Mouse (Mus musculus) kidney, postnatal 25 days (tissue): ENCODE data around the gene Fam214b.

Source experiments
- DNase-seq, 2 experiments: peaks; one replicate each; pipeline ENCODE4 v3.0.0; 2021; ENCODE audit warnings: mixed read lengths in 2 of 2

Gene Fam214b

DNA sequence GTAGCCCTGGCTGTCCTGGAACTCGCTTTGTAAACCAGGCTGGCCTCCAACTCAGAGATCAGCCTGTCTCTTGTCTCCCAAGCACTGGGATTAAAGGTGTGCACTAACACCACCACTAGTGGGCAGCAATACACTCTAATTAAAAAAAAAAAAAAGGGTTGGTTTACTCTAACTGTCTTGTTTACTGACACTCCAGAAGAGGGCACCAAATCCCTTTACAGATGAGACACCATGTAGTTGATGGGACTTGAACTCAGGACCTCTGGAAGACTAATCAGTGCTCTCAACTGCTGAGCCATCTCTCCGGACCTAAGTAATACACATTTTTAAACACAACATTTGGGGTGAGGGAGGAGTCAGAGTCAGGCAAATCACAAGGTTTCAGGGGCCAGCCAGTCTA is 40.3 kb downstream of the Fam214b start:
- DNase-seq: peak; percentile 60 to 69

DNA sequence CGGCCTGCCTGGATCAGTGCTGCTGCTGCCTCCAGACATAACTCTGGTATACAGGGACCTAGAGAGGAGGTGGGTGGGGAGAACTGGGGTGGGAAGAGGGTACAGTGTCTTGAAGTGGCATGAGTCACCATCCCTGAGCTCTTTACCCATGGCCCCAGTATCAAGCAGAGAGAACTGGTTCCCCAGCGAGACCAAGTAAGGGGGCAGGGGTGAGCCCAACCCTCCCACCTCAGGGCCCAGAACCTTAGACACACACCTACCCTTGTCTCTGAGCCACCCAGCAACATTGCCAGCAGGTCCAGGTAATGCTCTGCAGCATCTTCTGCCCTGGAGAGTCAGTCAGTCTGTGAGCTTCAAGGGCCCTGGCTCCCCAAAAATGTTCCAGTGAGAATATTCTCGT is 41.1 kb downstream of the Fam214b start:
- no peak for DNase-seq

DNA sequence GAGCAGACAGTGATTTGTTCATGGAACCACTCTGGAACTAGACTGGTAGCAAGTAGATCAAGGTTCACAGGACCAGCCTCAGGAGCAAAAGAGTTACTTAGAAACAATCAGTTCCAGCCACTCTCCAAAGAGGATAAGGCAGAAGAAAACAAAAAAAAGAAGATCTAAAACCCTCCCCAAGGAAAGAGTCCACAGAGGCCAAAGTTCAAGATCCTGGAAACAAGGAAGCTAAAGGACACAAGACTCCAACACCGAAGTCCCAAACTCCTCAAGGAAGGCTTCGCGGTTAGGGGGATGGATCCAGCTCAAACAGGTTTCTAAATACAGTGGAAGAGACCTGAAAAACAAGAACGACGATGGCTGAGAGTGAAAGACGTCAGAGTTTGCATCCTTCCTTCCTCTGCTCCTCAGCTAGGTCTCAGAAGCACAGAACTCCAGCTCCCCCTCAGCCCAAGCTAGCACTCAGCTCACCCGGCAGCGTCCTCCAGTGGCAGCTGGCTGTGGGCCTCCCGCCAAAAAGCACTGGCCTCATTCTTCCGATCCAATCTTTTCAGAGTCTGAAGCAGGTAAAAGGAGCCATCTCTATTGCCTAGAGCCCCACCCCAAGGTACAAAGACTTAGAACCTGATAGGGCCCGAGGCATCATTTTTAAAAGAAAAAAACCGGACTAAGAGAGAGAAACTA is 43.1 kb downstream of the Fam214b start:
- peak; percentile 15 to 57 for DNase-seq

- no peak for DNase-seq
Measured at GRCm38 (mm10) chr4:43001272-43001671, 44.7 kb downstream of the Fam214b start.

GRCm38 (mm10) chr4:43000141-43000986 is 45.7 kb downstream of the Fam214b start, which contains the start of gene Vcp:
TSS of gene Vcp (minus strand) at chr4:43000507.
- peak; percentile 99 to 100 for DNase-seq

GRCm38 (mm10) chr4:42999451-43000140 is 46.4 kb downstream of the Fam214b start:
- DNase-seq: peak; percentile 82 to 92

DNA sequence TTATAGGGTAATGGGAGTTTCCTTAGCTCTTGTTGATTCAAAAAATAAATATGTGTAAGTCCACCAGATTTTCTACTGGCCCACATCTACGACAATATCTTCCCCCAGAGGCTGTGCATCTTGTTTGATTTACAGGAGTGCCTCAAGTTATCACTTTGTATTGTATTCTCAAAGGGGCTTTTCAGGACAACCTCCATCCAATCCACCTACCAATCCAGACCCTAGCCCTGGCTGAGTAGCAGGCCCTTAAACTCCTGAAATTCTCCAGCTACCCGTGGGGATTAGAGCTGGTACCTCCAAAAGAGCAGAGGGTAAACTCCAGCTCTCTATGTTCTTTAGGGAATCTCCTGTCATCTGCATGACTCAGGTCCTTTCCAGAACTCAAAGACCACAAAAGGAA is 48.0 kb downstream of the Fam214b start:
- DNase-seq: no peak

DNA sequence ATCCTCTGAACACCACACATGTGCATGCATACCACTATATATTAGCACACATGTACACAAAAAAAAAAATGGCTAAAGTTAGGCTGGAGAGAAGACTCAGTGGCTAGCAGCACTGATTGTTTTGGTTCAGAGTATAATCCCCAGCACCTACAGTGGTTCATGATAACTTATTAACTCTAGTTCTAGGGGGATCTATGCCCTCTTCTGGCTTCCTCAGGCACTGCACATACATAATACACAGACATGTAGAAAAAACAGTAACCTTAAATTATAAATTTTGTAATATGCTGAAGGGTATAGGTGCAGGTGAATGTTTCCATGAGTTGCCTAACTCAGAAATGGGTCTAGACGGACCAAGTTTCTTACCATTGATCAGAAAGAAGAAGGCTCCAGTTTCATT is 57.7 kb downstream of the Fam214b start:
- peak in 1 of 2 experiments; percentile 18 for DNase-seq
